Mouse (Mus musculus) lung, adult 2 months (tissue): ENCODE results near the gene Cabp2.

Source experiments
- CTCF ChIP-seq: fragments of 200-500 bp; IDR thresholded peaks from 2 replicates; pipeline ENCODE4 v1.5.1; 2011; ENCODE audit warnings: mild to moderate bottlenecking, low read length, control low read depth; ENCODE audit not compliant: insufficient read depth
- POLR2A ChIP-seq: fragments of 200-500 bp; IDR thresholded peaks from 2 replicates; pipeline ENCODE4 v1.6.1; 2011; ENCODE audit warnings: low read depth, mild to moderate bottlenecking, control low read depth, low read length, borderline replicate concordance; ENCODE audit errors: extremely low read depth

- TF ChIP-seq POLR2A: no peak
- TF ChIP-seq CTCF: no peak
These were observed 12.5 kb upstream of the Cabp2 start for GRCm38 (mm10) chr19:4068717-4069410.
